Mouse (Mus musculus) heart, postnatal 0 days (tissue): ENCODE results near the gene Tlk1. TPM values are rescaled to one million over a fixed set of nuclear protein-coding genes. Genes with fewer than 3 reads are reported as not detected.

ENCODE experiments used
- ATAC-seq: fragments of 200-750 bp; cut with Nextera tagmentation; 2 replicates; pipeline ENCODE4 v1.8.0; 2017; ENCODE audit warnings: low read depth, moderate number of reproducible peaks, moderate library complexity; ENCODE audit not compliant: insufficient read depth
- DNase-seq: peaks from one replicate; pipeline ENCODE4 v3.0.0-alpha.2; 2016; ENCODE audit warnings: low spot score
- H3K27ac ChIP-seq: fragments of 300-500 bp; sonication (generic); 2 replicates; pipeline ENCODE4 v1.5.1; 2014; ENCODE audit warnings: low read depth, mild to moderate bottlenecking
- H3K27me3 ChIP-seq: fragments of 300-500 bp; sonication (generic); 2 replicates; pipeline ENCODE4 v1.6.1; 2014; ENCODE audit warnings: low read length, mixed read lengths; ENCODE audit not compliant: control insufficient read depth, insufficient read depth
- H3K36me3 ChIP-seq: fragments of 300-500 bp; sonication (generic); replicated peaks from 2 replicates; pipeline ENCODE4 v1.6.1; 2014; ENCODE audit warnings: low read length, mixed read lengths; ENCODE audit not compliant: control insufficient read depth, insufficient read depth
- H3K4me1 ChIP-seq: fragments of 300-500 bp; sonication (generic); 2 replicates; pipeline ENCODE4 v1.6.1; 2014; ENCODE audit warnings: antibody characterized with exemption; ENCODE audit not compliant: control insufficient read depth, insufficient read depth
- H3K4me2 ChIP-seq: fragments of 300-500 bp; sonication (generic); 2 replicates; pipeline ENCODE4 v1.6.1; 2014; ENCODE audit warnings: low read depth, mild to moderate bottlenecking, low read length, moderate library complexity
- H3K4me3 ChIP-seq: fragments of 300-500 bp; sonication (generic); 2 replicates; pipeline ENCODE4 v1.5.1; 2014; ENCODE audit warnings: low read depth, low read length
- H3K9ac ChIP-seq: fragments of 300-500 bp; sonication (generic); replicated peaks from 2 replicates; pipeline ENCODE4 v1.6.1; 2014; ENCODE audit warnings: low read depth, low read length, mixed read lengths
- H3K9me3 ChIP-seq: fragments of 300-500 bp; sonication (generic); replicated peaks from 2 replicates; pipeline ENCODE4 v1.6.1; 2016; ENCODE audit warnings: low read length; ENCODE audit not compliant: control insufficient read depth
- CTCF ChIP-seq: IDR thresholded peaks from 2 replicates; pipeline ENCODE4 v1.5.1; 2016; ENCODE audit warnings: antibody characterized with exemption, control low read depth, low read depth
- EP300 ChIP-seq: IDR thresholded peaks from 2 replicates; pipeline ENCODE4 v1.6.1; 2016; ENCODE audit warnings: antibody characterized with exemption, low read depth
- WGBS: fragments of 180-500 bp; shearing (Covaris S2); extraction: QIAGEN DNeasy Blood & Tissue Kit; methylation state at CpG from one replicate; pipeline ENCODE4 v1.1.7; 2014; 5-methylcytosine and 5-hydroxymethylcytosine counted together
- polyA plus RNA-seq: library from polyadenylated mRNA; unstranded; fragments of >200 nt; fragmentation: Nextera tagmentation; extraction: Ambion mirVana; gene quantifications from 2 replicates; pipeline ENCODE4 v1.2.1, GENCODE M21; 2015
- total RNA-seq: library from RNA; depleted of rRNA; stranded (reverse); fragments of >200 nt; gene quantifications from 2 replicates; pipeline ENCODE4 v1.2.3, GENCODE M21; 2014; ENCODE audit warnings: low replicate concordance

Gene Tlk1
- total and polyA plus RNA-seq, 2 experiments from 2014 or later: 17.9 to 32.6 TPM

- WGBS: 56% methylated on average over 7 of the region's 7 CpGs
- no peaks in the 10 kb centered on the region for H3K27me3 ChIP-seq
- no peak overlapping the region for H3K4me3 ChIP-seq
- TF ChIP-seq CTCF (no peak), EP300 (no peak)
- H3K36me3 ChIP-seq: no peaks in the 10 kb centered on the region
- no peak overlapping the region for H3K9ac ChIP-seq
- ATAC-seq (no peak), DNase-seq (no peak)
- no peak overlapping the region for H3K27ac ChIP-seq
- H3K4me2 ChIP-seq: peak overlapping the region; percentile 38; the same call in 1 of the 2 replicates
- H3K9me3 ChIP-seq: no peaks in the 10 kb centered on the region
- peaks cover 4% of the 10 kb centered on the region for H3K4me1 ChIP-seq
Observed at GRCm38 (mm10) chr2:70853329-70853728, 27.8 kb upstream of the Tlk1 start.

DNA sequence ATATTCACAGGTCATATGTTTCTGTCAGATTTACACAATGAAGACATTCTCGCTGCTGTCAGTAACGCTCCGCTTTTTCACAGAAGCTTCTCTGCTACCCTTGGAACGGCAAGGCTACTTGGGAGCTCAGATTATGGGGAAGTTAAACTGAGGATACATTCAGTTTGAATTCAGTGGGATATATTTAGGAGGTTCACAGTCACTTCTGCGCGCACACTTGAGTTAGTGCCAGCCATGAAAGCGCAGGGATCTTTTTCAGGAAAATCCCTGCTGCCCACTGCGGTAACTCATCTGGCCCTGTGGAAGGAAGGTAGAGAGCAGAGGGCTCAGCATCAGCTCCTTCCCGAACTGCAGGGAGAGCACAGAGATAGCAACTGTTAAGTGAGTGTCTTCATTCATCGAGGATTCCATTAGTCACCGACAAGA, 27.3 kb upstream of the Tlk1 start:
- Histone ChIP-seq H3K27ac (no peak overlapping the region), H3K4me3 (peak overlapping the region; percentile 17), H3K27me3 (no peaks in the 10 kb centered on the region), H3K36me3 (no peaks in the 10 kb centered on the region), H3K9me3 (no peaks in the 10 kb centered on the region), H3K9ac (0 out of 2 replicates have a peak overlapping the region, but pooled peaks have one; percentile 17), H3K4me2 (peak overlapping the region; percentile 38), H3K4me1 (peaks cover 7% of the 10 kb centered on the region)
- TF ChIP-seq EP300: no peak
- no peak for TF ChIP-seq CTCF
- WGBS: 20% methylated on average over 11 of the region's 11 CpGs
- no peak for ATAC-seq
- DNase-seq: no peak

DNA sequence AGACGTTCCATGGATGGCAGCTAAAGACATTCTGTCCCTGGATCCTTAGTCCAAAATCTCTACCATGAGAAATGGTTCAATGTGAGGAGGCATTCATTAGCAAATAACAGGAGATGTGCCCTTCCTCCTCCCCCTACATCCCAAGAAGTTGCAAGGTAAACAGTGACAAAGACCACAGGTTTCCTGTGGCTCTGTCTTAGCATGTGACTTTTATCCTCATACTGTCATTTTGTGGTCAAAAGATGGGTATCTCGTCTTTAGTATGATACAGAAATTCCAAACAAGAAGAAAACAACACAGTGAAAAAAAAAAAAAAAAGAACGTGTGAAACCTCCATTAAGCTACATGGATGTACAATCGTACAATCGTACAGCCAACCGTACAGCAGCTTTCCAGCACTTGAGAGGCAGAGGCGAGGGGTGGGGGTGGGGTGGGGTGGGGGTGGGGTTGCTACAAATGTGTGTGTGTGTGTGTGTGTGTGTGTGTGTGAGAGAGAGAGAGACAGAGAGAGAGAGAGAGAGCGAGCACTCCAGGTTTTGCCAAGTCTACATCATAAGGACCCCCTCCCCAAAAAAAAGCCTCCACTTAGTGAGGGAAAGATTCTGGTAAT, 26.8 kb upstream of the Tlk1 start:
- Histone ChIP-seq H3K27ac (no peak overlapping the region), H3K9ac (0 out of 2 replicates have a peak overlapping the region, but pooled peaks have one; percentile 17), H3K9me3 (no peaks in the 10 kb centered on the region), H3K27me3 (no peaks in the 10 kb centered on the region), H3K4me3 (peak overlapping the region; percentile 17), H3K36me3 (no peaks in the 10 kb centered on the region), H3K4me2 (peak overlapping the region; percentile 38), H3K4me1 (peaks cover 7% of the 10 kb centered on the region)
- DNase-seq: no peak
- ATAC-seq: no peak
- TF ChIP-seq CTCF (no peak), EP300 (no peak)
- 51% methylated on average over 8 of the region's 8 CpGs for WGBS

GRCm38 (mm10) chr2:70845871-70846270, 20.3 kb upstream of the Tlk1 start:
- Histone ChIP-seq H3K9me3 (no peaks in the 10 kb centered on the region), H3K27ac (no peak overlapping the region), H3K36me3 (no peaks in the 10 kb centered on the region), H3K9ac (no peak overlapping the region), H3K4me3 (no peak overlapping the region), H3K4me2 (no peak overlapping the region), H3K4me1 (peaks cover 12% of the 10 kb centered on the region), H3K27me3 (no peaks in the 10 kb centered on the region)
- ATAC-seq (no peak), DNase-seq (no peak)
- WGBS: 85% methylated on average over 2 of the region's 2 CpGs
- TF ChIP-seq CTCF (no peak), EP300 (no peak)

- H3K9me3 ChIP-seq: no peaks in the 10 kb centered on the region
Observed at GRCm38 (mm10) chr2:70844694-70845395, 19.3 kb upstream of the Tlk1 start.

More at GRCm38 (mm10) chr2:70844694-70845395, 19.3 kb upstream of the Tlk1 start:
- H3K4me1 ChIP-seq: peaks cover 12% of the 10 kb centered on the region
- H3K36me3 ChIP-seq: no peaks in the 10 kb centered on the region
- no peak overlapping the region for H3K4me2 ChIP-seq
- no peak overlapping the region for H3K4me3 ChIP-seq
- TF ChIP-seq EP300: no peak
- no peak for TF ChIP-seq CTCF
- WGBS: 85% methylated on average over 9 of the region's 9 CpGs
- no peak overlapping the region for H3K27ac ChIP-seq
- H3K9ac ChIP-seq: no peak overlapping the region
- DNase-seq (no peak), ATAC-seq (no peak)
- no peaks in the 10 kb centered on the region for H3K27me3 ChIP-seq
